Mouse (Mus musculus) small intestine, adult 2 months (tissue): ENCODE results near the gene Foxp4. TPM values are rescaled to one million over a fixed set of nuclear protein-coding genes. Genes with fewer than 3 reads are reported as not detected.

Source experiments
- H3K27ac ChIP-seq: fragments of 200-500 bp; 2 replicates; pipeline ENCODE4 v1.5.1; 2012; ENCODE audit warnings: low read depth, low read length, control low read depth, inconsistent platforms; ENCODE audit not compliant: insufficient read depth
- H3K27me3 ChIP-seq: fragments of 200-500 bp; 2 replicates; pipeline ENCODE4 v1.6.1; 2012; ENCODE audit warnings: mild to moderate bottlenecking, moderate library complexity, low read length, inconsistent platforms; ENCODE audit not compliant: control insufficient read depth, insufficient read depth
- H3K36me3 ChIP-seq: fragments of 200-500 bp; 2 replicates; pipeline ENCODE4 v1.6.1; 2012; ENCODE audit warnings: mild to moderate bottlenecking, low read length, control low read depth, inconsistent platforms; ENCODE audit not compliant: control insufficient read depth, insufficient read depth
- H3K4me1 ChIP-seq: fragments of 200-500 bp; 2 replicates; pipeline ENCODE4 v1.6.1; 2012; ENCODE audit warnings: low read length, inconsistent platforms, mixed read lengths; ENCODE audit not compliant: control insufficient read depth, insufficient read depth, insufficient read length
- H3K4me3 ChIP-seq: fragments of 200-500 bp; 2 replicates; pipeline ENCODE4 v1.5.1; 2012; ENCODE audit warnings: low read depth, mild to moderate bottlenecking, control low read depth, inconsistent platforms, low read length, moderate library complexity
- CTCF ChIP-seq: fragments of 200-500 bp; IDR thresholded peaks from 2 replicates; pipeline ENCODE4 v1.5.1; 2012; ENCODE audit warnings: low read depth, mild to moderate bottlenecking, control low read depth, inconsistent platforms, low read length, moderate library complexity, mixed read lengths; ENCODE audit not compliant: insufficient replicate concordance, insufficient read length; ENCODE audit errors: extremely low read depth
- POLR2A ChIP-seq: fragments of 200-500 bp; IDR thresholded peaks from 2 replicates; pipeline ENCODE4 v1.6.1; 2012; ENCODE audit warnings: low read depth, mild to moderate bottlenecking, control low read depth, inconsistent platforms, low read length, moderate library complexity
- WGBS: fragments of 180-500 bp; shearing (Covaris S2); methylation state at CpG from one replicate; pipeline ENCODE4 v1.1.7; 2018; 5-methylcytosine and 5-hydroxymethylcytosine counted together
- polyA plus RNA-seq: library from polyadenylated mRNA; depleted of rRNA; stranded (reverse); fragments of >200 nt; gene quantifications from 2 replicates; pipeline ENCODE4 v1.2.3, GENCODE M21; 2012

Gene Foxp4
- polyA plus RNA-seq, 1 experiment, result 126 TPM

DNA sequence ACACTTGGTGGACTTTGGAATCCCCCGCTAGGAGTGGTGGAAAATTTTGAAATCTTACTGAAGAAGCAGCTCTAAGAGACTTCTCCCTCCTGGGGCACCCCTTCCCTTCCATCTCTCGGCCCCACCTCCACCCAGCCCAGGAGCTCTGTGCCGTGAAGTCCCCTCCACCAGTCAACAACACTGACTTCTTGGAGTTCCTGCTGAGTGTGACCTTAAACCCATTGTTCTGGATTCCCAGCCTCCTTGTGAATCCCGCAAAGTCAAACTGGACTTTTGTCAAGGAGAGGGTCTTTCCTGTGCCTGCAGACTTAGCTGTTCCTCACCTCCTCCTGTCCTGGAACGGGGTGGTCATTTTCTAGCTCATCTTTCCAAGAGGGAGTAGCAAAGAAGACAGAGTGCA lies 28.8 kb upstream of the Foxp4 start:
- Histone ChIP-seq H3K4me1 (peaks cover 14% of the 10 kb centered on the region), H3K4me3 (no peak overlapping the region), H3K36me3 (no peaks in the 10 kb centered on the region), H3K27ac (no peak overlapping the region), H3K27me3 (no peaks in the 10 kb centered on the region)
- TF ChIP-seq POLR2A (no peak), CTCF (no peak)
- 35% methylated on average over 5 of the region's 5 CpGs for WGBS

GRCm38 (mm10) chr17:47952368-47953081 lies 28.1 kb upstream of the Foxp4 start:
- Histone ChIP-seq H3K27me3 (no peaks in the 10 kb centered on the region), H3K36me3 (no peaks in the 10 kb centered on the region), H3K27ac (no peak overlapping the region), H3K4me1 (peaks cover 10% of the 10 kb centered on the region), H3K4me3 (no peak overlapping the region)
- TF ChIP-seq CTCF, result no peak
- TF ChIP-seq POLR2A, result no peak
- WGBS, result 15% methylated on average over 12 of the region's 12 CpGs

DNA sequence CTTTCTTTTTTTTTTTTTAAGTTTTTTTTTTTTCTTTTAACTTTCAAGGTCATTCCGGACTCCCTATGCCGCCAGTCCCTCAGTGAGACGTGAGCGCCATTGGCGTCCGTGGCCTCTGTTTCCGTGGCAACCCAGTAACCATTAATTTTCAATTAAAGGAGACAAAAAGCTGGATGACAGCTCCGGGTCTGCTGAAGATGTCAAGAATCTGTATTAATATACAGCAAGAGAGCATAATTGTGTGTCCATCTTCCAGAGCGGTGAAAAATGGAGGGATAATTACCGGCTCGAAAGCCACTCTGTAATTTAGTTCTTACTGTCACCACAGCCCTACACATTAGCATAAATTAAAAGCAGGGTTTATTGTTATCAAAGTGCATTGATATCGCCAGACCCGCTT lies 27.0 kb upstream of the Foxp4 start:
- WGBS, result 78% methylated on average over 13 of the region's 13 CpGs
- Histone ChIP-seq H3K4me3 (no peak overlapping the region), H3K27me3 (no peaks in the 10 kb centered on the region), H3K27ac (no peak overlapping the region), H3K36me3 (no peaks in the 10 kb centered on the region), H3K4me1 (peaks cover 9% of the 10 kb centered on the region)
- TF ChIP-seq CTCF (no peak), POLR2A (no peak)

GRCm38 (mm10) chr17:47950831-47951230 lies 26.4 kb upstream of the Foxp4 start:
- Histone ChIP-seq H3K36me3 (no peaks in the 10 kb centered on the region), H3K27ac (no peak overlapping the region), H3K4me3 (no peak overlapping the region), H3K27me3 (no peaks in the 10 kb centered on the region), H3K4me1 (peaks cover 9% of the 10 kb centered on the region)
- no peak for TF ChIP-seq CTCF
- TF ChIP-seq POLR2A, result no peak
- 95% methylated on average over 5 of the region's 5 CpGs for WGBS

DNA sequence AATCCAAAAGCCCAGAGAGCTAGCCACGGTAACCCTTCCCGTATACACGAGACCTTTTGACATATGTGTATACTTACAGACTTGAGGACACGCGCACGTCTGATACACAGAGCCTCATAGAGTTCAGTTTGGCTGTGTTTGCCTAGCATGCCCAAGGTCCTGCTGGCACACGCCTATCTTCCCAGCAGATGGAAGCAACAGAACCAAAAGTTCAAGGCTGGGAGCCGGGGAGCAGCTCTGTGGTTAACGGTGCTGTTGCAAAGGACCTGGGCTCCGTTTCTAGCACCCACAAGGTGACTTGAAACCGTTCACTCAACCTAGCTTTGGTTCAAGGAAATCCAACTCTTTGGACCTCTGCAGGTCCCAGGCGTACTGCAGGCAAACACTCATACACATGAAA lies 25.0 kb upstream of the Foxp4 start:
- H3K27me3 ChIP-seq, result no peaks in the 10 kb centered on the region
- 90% methylated on average over 12 of the region's 12 CpGs for WGBS
- TF ChIP-seq CTCF, result no peak
- no peak for TF ChIP-seq POLR2A
- H3K36me3 ChIP-seq, result no peaks in the 10 kb centered on the region
- peaks cover 5% of the 10 kb centered on the region for H3K4me1 ChIP-seq
- no peak overlapping the region for H3K27ac ChIP-seq
- H3K4me3 ChIP-seq, result no peak overlapping the region

GRCm38 (mm10) chr17:47948753-47949152 lies 24.3 kb upstream of the Foxp4 start:
- 83% methylated on average over 5 of the region's 5 CpGs for WGBS

DNA sequence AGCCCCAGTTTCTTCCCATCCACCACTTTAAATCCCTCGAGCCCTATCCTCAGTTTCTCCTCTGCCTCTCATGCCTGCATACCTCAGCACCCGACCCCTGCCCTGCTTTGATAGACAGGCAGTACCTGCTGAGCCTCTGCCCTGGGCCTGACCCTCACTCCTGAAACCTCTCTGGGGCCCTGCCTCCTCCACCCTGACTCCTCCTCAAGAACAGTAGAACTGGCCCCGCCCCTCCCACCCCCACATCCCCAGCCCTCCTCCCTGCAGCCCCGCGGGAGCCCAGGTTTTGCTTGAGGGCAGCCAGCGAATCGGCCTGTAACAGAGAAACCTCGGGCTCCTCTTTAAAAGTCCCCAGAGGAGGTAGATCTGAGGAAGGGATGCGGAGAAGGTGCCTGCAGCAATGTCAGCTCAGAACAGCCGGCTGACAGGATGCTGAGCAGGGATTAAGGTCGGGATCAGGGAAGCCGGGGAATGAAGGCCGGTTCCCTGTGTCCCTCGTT lies 22.5 kb upstream of the Foxp4 start:
- Histone ChIP-seq H3K4me3 (no peak overlapping the region), H3K27me3 (no peaks in the 10 kb centered on the region), H3K27ac (no peak overlapping the region), H3K36me3 (no peaks in the 10 kb centered on the region), H3K4me1 (0 out of 2 replicates have a peak, but pooled peaks cover 2% of the 10 kb centered on the region)
- WGBS, result 47% methylated on average over 14 of the region's 14 CpGs
- TF ChIP-seq POLR2A (no peak), CTCF (no peak)

More at GRCm38 (mm10) chr17:47948753-47949152, 24.3 kb upstream of the Foxp4 start:
- Histone ChIP-seq H3K36me3 (no peaks in the 10 kb centered on the region), H3K4me1 (peaks cover 5% of the 10 kb centered on the region), H3K27me3 (no peaks in the 10 kb centered on the region), H3K4me3 (no peak overlapping the region), H3K27ac (no peak overlapping the region)
- TF ChIP-seq POLR2A (no peak), CTCF (no peak)

GRCm38 (mm10) chr17:47946111-47946510 lies 21.7 kb upstream of the Foxp4 start:
- no peaks in the 10 kb centered on the region for H3K36me3 ChIP-seq
- no peak overlapping the region for H3K4me3 ChIP-seq
- H3K4me1 ChIP-seq, result 0 out of 2 replicates have a peak, but pooled peaks cover 2% of the 10 kb centered on the region
- no peaks in the 10 kb centered on the region for H3K27me3 ChIP-seq
- WGBS, result 74% methylated on average over 3 of the region's 3 CpGs
- TF ChIP-seq CTCF, result no peak
- no peak for TF ChIP-seq POLR2A
- H3K27ac ChIP-seq, result no peak overlapping the region
